Mouse (Mus musculus) right cerebral cortex, postnatal 36 days (tissue): Measurements from ENCODE around the gene Cd68.
A peak's percentile ranks its signal among the peaks of the same experiment; 100 is the strongest.
"Not testable (repeated sequence)": the region's sequence is repeated elsewhere in the genome, so short reads cannot be mapped to it uniquely, and the experiment has no call there.

Experiments
- DNase-seq, 2 experiments: peaks; one replicate each; pipeline ENCODE4 v3.0.0; 2022; ENCODE audit warnings: low spot score in 2 of 2, mixed read lengths in 1 of 2

The Cd68 gene

GRCm38 (mm10) chr11:69629802-69630201 is 36.2 kb downstream of the Cd68 start:
- no peak for DNase-seq

- DNase-seq, result peak; percentile 41 to 42
Measured at GRCm38 (mm10) chr11:69628286-69628685, 37.7 kb downstream of the Cd68 start.

GRCm38 (mm10) chr11:69624339-69624738 is 41.6 kb downstream of the Cd68 start:
- not testable (repeated sequence) for DNase-seq

GRCm38 (mm10) chr11:69623006-69623405 is 42.9 kb downstream of the Cd68 start:
- DNase-seq, result no peak

- no peak for DNase-seq
Measured at GRCm38 (mm10) chr11:69622406-69622805, 43.5 kb downstream of the Cd68 start.

GRCm38 (mm10) chr11:69621571-69622268 is 44.2 kb downstream of the Cd68 start, which contains the start of gene Sat2:
Sat2 (plus strand) TSS chr11:69622024.
- DNase-seq, result no peak

GRCm38 (mm10) chr11:69620394-69621081 is 45.4 kb downstream of the Cd68 start:
- no peak for DNase-seq

GRCm38 (mm10) chr11:69617805-69618204 is 48.1 kb downstream of the Cd68 start, which contains the start of gene Shbg:
Shbg (minus strand) TSS chr11:69617905.
- no peak for DNase-seq

GRCm38 (mm10) chr11:69616781-69617180 is 49.2 kb downstream of the Cd68 start:
- no peak for DNase-seq

GRCm38 (mm10) chr11:69614257-69614588 is 51.7 kb downstream of the Cd68 start:
- DNase-seq, result not testable (repeated sequence)
